In genomic region chr12:108632501-108632900, GRCm38 (mm10) we compare ENCODE assay signal across 13 mouse cellular contexts.
"Had no signal": no experiment of that assay in that cellular context is flagged by ENCODE, and none has a peak within 500 bp of the region (broad histone marks: within the 10 kb centered on the region; RNA-seq: fewer than 3 reads in every experiment).

No protein-coding gene starts in this region.

- H3K4me3 ChIP-seq: midbrain, embryonic 13.5 days; midbrain, embryonic 15.5 days; neural tube, embryonic 12.5 days; stomach, embryonic 15.5 days had no signal

- H3K9ac ChIP-seq: lung, embryonic 14.5 days; midbrain, embryonic 13.5 days; midbrain, embryonic 15.5 days; neural tube, embryonic 12.5 days; stomach, embryonic 15.5 days had no signal

- ATAC-seq: midbrain, embryonic 13.5 days; midbrain, embryonic 15.5 days had no signal

- H3K4me1 ChIP-seq: midbrain, embryonic 13.5 days; midbrain, embryonic 15.5 days; neural tube, embryonic 12.5 days had no signal

- H3K27ac ChIP-seq: midbrain, embryonic 13.5 days; midbrain, embryonic 15.5 days; neural tube, embryonic 12.5 days; stomach, postnatal 0 days had no signal

- DNase-seq: lung, adult 18-20 months; lung, embryonic 14.5 days; lung, postnatal 10 days; lung, postnatal 4 days; right cerebral cortex, postnatal 14 days; thymus, adult 2 months; thymus, postnatal 25 days had no signal

- H3K9me3 ChIP-seq: midbrain, embryonic 13.5 days; midbrain, embryonic 15.5 days; neural tube, embryonic 12.5 days; stomach, embryonic 15.5 days had no signal

- H3K4me2 ChIP-seq: lung, embryonic 14.5 days; midbrain, embryonic 11.5 days; midbrain, embryonic 13.5 days; midbrain, embryonic 15.5 days; neural tube, embryonic 12.5 days; stomach, embryonic 15.5 days had no signal

- H3K36me3 ChIP-seq: stomach, embryonic 15.5 days had no signal

- H3K27me3 ChIP-seq: midbrain, embryonic 13.5 days; midbrain, embryonic 15.5 days; neural tube, embryonic 12.5 days; stomach, embryonic 15.5 days had no signal
